Mouse (Mus musculus) MEL (cell line): ENCODE data around the gene Arhgdib. TPM values are rescaled to one million over a fixed set of nuclear protein-coding genes. Genes with fewer than 3 reads are reported as not detected.

Experiments
- DNase-seq: peaks from one replicate; pipeline ENCODE4 v3.0.0; 2011; ENCODE audit warnings: low read depth, low spot score
- H3K27ac ChIP-seq: 2 replicates; pipeline ENCODE4 v1.5.1; 2012; ENCODE audit warnings: low read depth, mild to moderate bottlenecking, control low read depth, low read length, moderate library complexity; ENCODE audit not compliant: control insufficient read depth
- H3K27me3 ChIP-seq, 2 experiments: fragments of 150-350 bp in 1 of 2; sonication (generic) in 1 of 2; 2 replicates each; pipeline ENCODE4 v1.6.1; 2012; ENCODE audit warnings: low read length in 2 of 2, mild to moderate bottlenecking in 2 of 2, improper control_type of control experiment in 1 of 2, moderate library complexity in 1 of 2; ENCODE audit not compliant: insufficient read depth in 2 of 2, control insufficient read depth in 1 of 2
- H3K36me3 ChIP-seq, 2 experiments: 2 replicates each; pipeline ENCODE4 v1.6.1; 2012 to 2014; ENCODE audit warnings: low read length in 2 of 2, improper control_type of control experiment in 1 of 2, inconsistent platforms in 1 of 2, mild to moderate bottlenecking in 1 of 2; ENCODE audit not compliant: insufficient read depth in 2 of 2, control insufficient read depth in 1 of 2
- H3K4me1 ChIP-seq, 2 experiments: fragments of 150-350 bp in 1 of 2; sonication (generic) in 1 of 2; 2 replicates each; pipeline ENCODE4 v1.6.1; 2012; ENCODE audit warnings: low read length in 2 of 2, improper control_type of control experiment in 1 of 2, mild to moderate bottlenecking in 1 of 2; ENCODE audit not compliant: insufficient read depth in 2 of 2, control insufficient read depth in 1 of 2
- H3K4me3 ChIP-seq, 2 experiments: fragments of 150-350 bp in 1 of 2; sonication (generic) in 1 of 2; 2 replicates each; pipeline ENCODE4 v1.5.1; 2012; ENCODE audit warnings: low read depth in 2 of 2, low read length in 2 of 2, mild to moderate bottlenecking in 2 of 2, moderate library complexity in 2 of 2, control low read depth in 1 of 2, improper control_type of control experiment in 1 of 2; ENCODE audit not compliant: control insufficient read depth in 1 of 2, insufficient read depth in 1 of 2
- H3K79me2 ChIP-seq: 2 replicates; pipeline ENCODE4 v1.6.1; 2012; ENCODE audit warnings: mild to moderate bottlenecking, low read length, moderate library complexity; ENCODE audit not compliant: control insufficient read depth, poor library complexity, insufficient read depth
- H3K9ac ChIP-seq: 2 replicates; pipeline ENCODE4 v1.6.1; 2012; ENCODE audit warnings: low read depth, mild to moderate bottlenecking, control low read depth, low read length, moderate library complexity; ENCODE audit not compliant: control insufficient read depth, poor library complexity, severe bottlenecking
- H3K9me3 ChIP-seq: fragments of 150-350 bp; sonication (generic); replicated peaks from 2 replicates; pipeline ENCODE4 v1.6.1; 2012; ENCODE audit warnings: mild to moderate bottlenecking, low read length, improper control_type of control experiment, moderate library complexity; ENCODE audit not compliant: insufficient read depth
- BHLHE40 ChIP-seq: IDR thresholded peaks from 2 replicates; pipeline ENCODE4 v1.6.1; 2012; ENCODE audit warnings: low read depth, mild to moderate bottlenecking, inconsistent platforms, low read length, improper control_type of control experiment, borderline replicate concordance
- CHD2 ChIP-seq: IDR thresholded peaks from 2 replicates; pipeline ENCODE4 v1.6.1; 2011; ENCODE audit warnings: low read length, improper control_type of control experiment
- EP300 ChIP-seq, 2 experiments: IDR thresholded peaks; 2 replicates each; pipeline ENCODE4 v1.6.1; 2011; ENCODE audit warnings: improper control_type of control experiment in 2 of 2, low read length in 2 of 2, low read depth in 1 of 2, mild to moderate bottlenecking in 1 of 2
- ETS1 ChIP-seq: IDR thresholded peaks from 2 replicates; pipeline ENCODE4 v1.6.1; 2012; ENCODE audit warnings: low read depth, mild to moderate bottlenecking, inconsistent platforms, low read length, improper control_type of control experiment, moderate library complexity
- GATA1 ChIP-seq: IDR thresholded peaks from 2 replicates; pipeline ENCODE4 v1.6.1; 2011; ENCODE audit warnings: low read depth, low read length, improper control_type of control experiment
- MAFK ChIP-seq: IDR thresholded peaks from 2 replicates; pipeline ENCODE4 v1.6.1; 2011; ENCODE audit warnings: low read depth, mild to moderate bottlenecking, low read length, improper control_type of control experiment, borderline replicate concordance
- MAX ChIP-seq: IDR thresholded peaks from 2 replicates; pipeline ENCODE4 v1.6.1; 2011; ENCODE audit warnings: low read length, improper control_type of control experiment
- MAZ ChIP-seq: IDR thresholded peaks from 2 replicates; pipeline ENCODE4 v1.6.1; 2012; ENCODE audit warnings: low read depth, mild to moderate bottlenecking, inconsistent platforms, low read length, improper control_type of control experiment
- MYB ChIP-seq: IDR thresholded peaks from 2 replicates; pipeline ENCODE4 v1.6.1; 2011; ENCODE audit warnings: mild to moderate bottlenecking, low read depth, low read length, improper control_type of control experiment
- MYC ChIP-seq: IDR thresholded peaks from 2 replicates; pipeline ENCODE4 v1.6.1; 2011; ENCODE audit warnings: low read depth, mild to moderate bottlenecking, low read length, improper control_type of control experiment, moderate library complexity
- POLR2A ChIP-seq, 2 experiments: IDR thresholded peaks; 2 replicates each; pipeline ENCODE4 v1.6.1; 2011 to 2012; ENCODE audit warnings: low read length in 2 of 2, mild to moderate bottlenecking in 2 of 2, control low read depth in 1 of 2, improper control_type of control experiment in 1 of 2, low read depth in 1 of 2, moderate library complexity in 1 of 2; ENCODE audit not compliant: control insufficient read depth in 1 of 2, insufficient read depth in 1 of 2, poor library complexity in 1 of 2
- POLR2AphosphoS5 ChIP-seq: IDR thresholded peaks from 2 replicates; pipeline ENCODE4 v1.6.1; 2012; ENCODE audit warnings: low read depth, borderline replicate concordance, mild to moderate bottlenecking, inconsistent platforms, low read length, moderate library complexity, mixed read lengths
- RCOR1 ChIP-seq: IDR thresholded peaks from 2 replicates; pipeline ENCODE4 v1.6.1; 2012; ENCODE audit warnings: low read depth, mild to moderate bottlenecking, inconsistent platforms, low read length, improper control_type of control experiment
- SIN3A ChIP-seq: IDR thresholded peaks from 2 replicates; pipeline ENCODE4 v1.6.1; 2012; ENCODE audit warnings: low read length, improper control_type of control experiment, inconsistent platforms
- SMC3 ChIP-seq: IDR thresholded peaks from 2 replicates; pipeline ENCODE4 v1.6.1; 2011; ENCODE audit warnings: low read depth, low read length, improper control_type of control experiment
- TCF12 ChIP-seq: IDR thresholded peaks from 2 replicates; pipeline ENCODE4 v1.6.1; 2014; ENCODE audit warnings: low read depth, mild to moderate bottlenecking, inconsistent platforms, low read length, improper control_type of control experiment, moderate library complexity
- UBTF ChIP-seq: IDR thresholded peaks from 2 replicates; pipeline ENCODE4 v1.6.1; 2012; ENCODE audit warnings: low read depth, mild to moderate bottlenecking, inconsistent platforms, low read length, improper control_type of control experiment, moderate library complexity, borderline replicate concordance; ENCODE audit not compliant: insufficient read depth
- ZC3H11A ChIP-seq: IDR thresholded peaks from 2 replicates; pipeline ENCODE4 v1.6.1; 2012; ENCODE audit warnings: low read depth, mild to moderate bottlenecking, inconsistent platforms, low read length, improper control_type of control experiment
- ZKSCAN1 ChIP-seq: IDR thresholded peaks from 2 replicates; pipeline ENCODE4 v1.6.1; 2012; ENCODE audit warnings: low read depth, mild to moderate bottlenecking, inconsistent platforms, low read length, improper control_type of control experiment, moderate library complexity
- polyA plus RNA-seq, 2 experiments: library from polyadenylated mRNA; stranded (reverse) in 1 of 2; unstranded in 1 of 2; fragments of >175 nt in 1 of 2; fragments of >200 nt in 1 of 2; gene quantifications; 2 replicates each; pipeline versions ENCODE4 v1.2.1 to v1.2.4; 2012; ENCODE audit warnings: low replicate concordance in 2 of 2, low read depth in 1 of 2; ENCODE audit not compliant: insufficient read length in 2 of 2, insufficient read depth in 1 of 2, missing spikeins in 1 of 2
- total RNA-seq: library from RNA; depleted of rRNA; stranded (reverse); fragments of 300-350 nt; gene quantifications from 2 replicates; pipeline ENCODE4 v1.2.3, GENCODE M21; 2012

Arhgdib gene
- total and polyA plus RNA-seq, 3 experiments = 102 to 408 (median 346) TPM

GRCm38 (mm10) chr6:136937117-136937516 is 4.6 kb downstream of the Arhgdib start:
- Histone ChIP-seq H3K79me2 (peaks cover 30% of the 10 kb centered on the region), H3K9me3 (no peaks in the 10 kb centered on the region), H3K4me3 (no peak overlapping the region), H3K27me3 (no peaks in the 10 kb centered on the region), H3K27ac (no peak overlapping the region), H3K9ac (no peak overlapping the region), H3K36me3 (peaks cover 0 to 47% of the 10 kb centered on the region in 2 experiments), H3K4me1 (peaks cover 18 to 31% of the 10 kb centered on the region in 2 experiments)
- TF ChIP-seq ETS1 (no peak), SMC3 (no peak), MAFK (no peak)
- DNase-seq = no peak

GRCm38 (mm10) chr6:136936361-136936760 is 5.3 kb downstream of the Arhgdib start:
- H3K9me3 ChIP-seq = no peaks in the 10 kb centered on the region
- H3K27me3 ChIP-seq = no peaks in the 10 kb centered on the region
- no peak overlapping the region for H3K27ac ChIP-seq
- peaks cover 0 to 48% of the 10 kb centered on the region in 2 experiments for H3K36me3 ChIP-seq
- no peak for DNase-seq
- peaks cover 16 to 31% of the 10 kb centered on the region in 2 experiments for H3K4me1 ChIP-seq
- H3K79me2 ChIP-seq = peaks cover 30% of the 10 kb centered on the region
- no peak for TF ChIP-seq MYB
- no peak for TF ChIP-seq UBTF
- no peak for TF ChIP-seq BHLHE40
- no peak for TF ChIP-seq SIN3A
- no peak for TF ChIP-seq MAFK
- TF ChIP-seq MAZ = no peak
- TF ChIP-seq TCF12 = no peak
- TF ChIP-seq POLR2AphosphoS5 = no peak
- TF ChIP-seq EP300 (IDR thresholded peaks at IDR 0.05; ENCODE audit: low read depth in 1 of 2, low read length in 2 of 2) = no peak
- no peak for TF ChIP-seq MYC
- H3K9ac ChIP-seq = no peak overlapping the region
- no peak overlapping the region for H3K4me3 ChIP-seq

- TF ChIP-seq POLR2A (IDR thresholded peaks at IDR 0.05; ENCODE audit: control insufficient read depth in 1 of 2, insufficient read depth in 1 of 2, low read depth in 1 of 2, low read length in 2 of 2, poor library complexity in 1 of 2) (no peak), CHD2 (no peak), EP300 (IDR thresholded peaks at IDR 0.05; ENCODE audit: low read depth in 1 of 2, low read length in 2 of 2) (0 out of 4 replicates have a peak, but pooled peaks of 1 of the 2 experiments have one; percentile 20), MAX (no peak), ZKSCAN1 (no peak), ZC3H11A (no peak), GATA1 (peak; percentile 31; the same call in 1 of the 2 replicates), RCOR1 (peak; percentile 59; the same call in 1 of the 2 replicates)
Observed at GRCm38 (mm10) chr6:136935233-136935632, 6.5 kb downstream of the Arhgdib start.

More at GRCm38 (mm10) chr6:136935233-136935632, 6.5 kb downstream of the Arhgdib start:
- H3K79me2 ChIP-seq = peaks cover 21% of the 10 kb centered on the region
- DNase-seq = peak; percentile 56
- peaks cover 0 to 54% of the 10 kb centered on the region in 2 experiments for H3K36me3 ChIP-seq
- no peak overlapping the region; the same call in 1 of the 2 replicates for H3K27ac ChIP-seq
- H3K9me3 ChIP-seq = no peaks in the 10 kb centered on the region
- H3K9ac ChIP-seq = no peak overlapping the region
- no peaks in the 10 kb centered on the region for H3K27me3 ChIP-seq
- peaks cover 19 to 42% of the 10 kb centered on the region in 2 experiments for H3K4me1 ChIP-seq
- no peak overlapping the region for H3K4me3 ChIP-seq
